In the genomic region with DNA sequence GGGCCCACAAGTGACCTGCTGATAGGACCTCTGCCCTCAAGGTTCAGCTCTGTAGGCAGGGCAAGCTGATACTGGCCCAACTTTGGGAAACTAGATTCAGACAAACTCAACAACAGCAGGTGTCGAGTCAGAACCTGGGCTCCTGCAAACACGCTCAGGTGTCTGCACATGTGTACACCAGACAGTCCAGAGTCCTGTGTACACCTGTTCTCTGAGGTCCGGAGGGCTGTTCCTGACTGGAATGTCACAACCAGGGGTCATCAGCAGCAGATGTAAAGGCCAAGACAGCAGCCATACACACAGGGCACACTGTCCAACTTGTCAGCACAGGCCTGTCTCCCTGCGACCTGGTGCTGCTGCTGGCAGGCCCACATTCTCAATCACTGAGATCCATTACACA, we compare ENCODE assay signal across 12 mouse cellular contexts.
"Had no signal": no experiment of that assay in that cellular context is flagged by ENCODE, and none has a peak within 500 bp of the region (broad histone marks: within the 10 kb centered on the region; RNA-seq: fewer than 3 reads in every experiment).

No protein-coding gene starts in this region.

- H3K36me3 ChIP-seq: hindbrain, embryonic 15.5 days; limb, embryonic 15.5 days had no signal

- H3K9me3 ChIP-seq: hindbrain, embryonic 15.5 days; limb, embryonic 15.5 days had no signal

- H3K4me3 ChIP-seq: hindbrain, embryonic 15.5 days; left cerebral cortex, adult 2 months; limb, embryonic 15.5 days had no signal

- H3K27ac ChIP-seq: hindbrain, embryonic 15.5 days; left cerebral cortex, adult 2 months; limb, embryonic 15.5 days had no signal

- DNase-seq: kidney, adult 8-10 months; kidney, postnatal 25 days; lung, embryonic 14.5 days; lung, postnatal 10 days; lung, postnatal 4 days; right cerebral cortex, postnatal 4 days; spleen, adult 18-20 months; thymus, postnatal 4 days had no signal

- H3K9ac ChIP-seq: hindbrain, embryonic 15.5 days; limb, embryonic 15.5 days; lung, embryonic 14.5 days had no signal

- H3K4me2 ChIP-seq: hindbrain, embryonic 15.5 days; limb, embryonic 15.5 days; lung, embryonic 14.5 days; midbrain, embryonic 11.5 days had no signal

- H3K27me3 ChIP-seq: hindbrain, embryonic 15.5 days; limb, embryonic 15.5 days had no signal
